Mouse (Mus musculus) neural tube, embryonic 11.5 days (tissue): ENCODE measurements around the gene Tada1. TPM values are rescaled to one million over a fixed set of nuclear protein-coding genes. Genes with fewer than 3 reads are reported as not detected.

Experiments
- ATAC-seq: fragments of 200-750 bp; cut with Nextera tagmentation; 2 replicates; pipeline ENCODE4 v1.8.0; 2017; ENCODE audit warnings: moderate number of reproducible peaks, mild to moderate bottlenecking, moderate TSS enrichment, moderate library complexity; ENCODE audit not compliant: insufficient read depth, low FRiP score, low TSS enrichment
- DNase-seq: peaks from one replicate; pipeline ENCODE4 v3.0.0-alpha.2; 2015; ENCODE audit warnings: low spot score
- H3K27ac ChIP-seq: fragments of 300-500 bp; sonication (generic); 2 replicates; pipeline ENCODE4 v1.5.1; 2014; ENCODE audit warnings: low read depth, mild to moderate bottlenecking, low read length
- H3K27me3 ChIP-seq: fragments of 300-500 bp; sonication (generic); 2 replicates; pipeline ENCODE4 v1.6.1; 2014; ENCODE audit warnings: mild to moderate bottlenecking, low read length, mixed read lengths; ENCODE audit not compliant: control insufficient read depth, insufficient read depth
- H3K36me3 ChIP-seq: fragments of 300-500 bp; sonication (generic); 2 replicates; pipeline ENCODE4 v1.6.1; 2014; ENCODE audit warnings: mild to moderate bottlenecking, low read length, moderate library complexity, mixed read lengths; ENCODE audit not compliant: control insufficient read depth, insufficient read depth
- H3K4me1 ChIP-seq: fragments of 300-500 bp; sonication (generic); 2 replicates; pipeline ENCODE4 v1.6.1; 2014; ENCODE audit warnings: low read length, mixed read lengths; ENCODE audit not compliant: control insufficient read depth, insufficient read depth
- H3K4me2 ChIP-seq: fragments of 300-500 bp; sonication (generic); 2 replicates; pipeline ENCODE4 v1.6.1; 2014; ENCODE audit warnings: low read depth, mild to moderate bottlenecking, moderate library complexity
- H3K4me3 ChIP-seq: fragments of 300-500 bp; sonication (generic); 2 replicates; pipeline ENCODE4 v1.5.1; 2014; ENCODE audit warnings: low read depth, low read length
- H3K9ac ChIP-seq: fragments of 300-500 bp; sonication (generic); 2 replicates; pipeline ENCODE4 v1.6.1; 2014; ENCODE audit warnings: mild to moderate bottlenecking, low read length
- H3K9me3 ChIP-seq: fragments of 300-500 bp; sonication (generic); 2 replicates; pipeline ENCODE4 v1.6.1; 2016; ENCODE audit warnings: low read length; ENCODE audit not compliant: control insufficient read depth
- WGBS: fragments of 180-500 bp; shearing (Covaris S2); extraction: QIAGEN DNeasy Blood & Tissue Kit; methylation state at CpG from one replicate; pipeline ENCODE4 v1.1.7; 2014; 5-methylcytosine and 5-hydroxymethylcytosine counted together
- polyA plus RNA-seq: library from polyadenylated mRNA; unstranded; fragments of >200 nt; fragmentation: Nextera tagmentation; extraction: Ambion mirVana; gene quantifications from 2 replicates; pipeline ENCODE4 v1.2.1, GENCODE M21; 2014

The Tada1 gene
- polyA plus RNA-seq, 1 experiment from 2014 or later, result 74.0 TPM

DNA sequence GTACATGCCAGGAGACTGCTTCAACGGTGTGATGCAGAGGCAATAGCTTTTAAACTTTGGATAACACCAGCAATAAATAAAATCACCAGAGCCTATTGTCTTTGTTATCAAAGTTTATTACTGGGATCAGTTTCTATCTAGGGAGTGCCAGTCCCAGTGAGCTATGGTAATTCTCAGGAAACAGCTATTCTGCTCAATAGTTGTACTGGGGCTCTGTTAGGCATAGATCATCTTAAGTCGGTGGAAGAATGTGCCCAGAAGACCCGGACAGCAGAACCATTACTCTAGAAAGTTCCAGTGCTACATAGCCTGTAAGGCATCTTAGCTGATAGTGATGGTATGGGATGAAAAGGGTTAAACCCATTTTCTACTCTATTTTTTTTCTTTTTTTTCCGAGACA lies 15.9 kb downstream of the Tada1 start:
- no peak for DNase-seq
- Histone ChIP-seq H3K36me3 (peaks cover 35% of the 10 kb centered on the region), H3K4me2 (no peak overlapping the region), H3K4me3 (no peak overlapping the region), H3K27ac (no peak overlapping the region), H3K4me1 (no peaks in the 10 kb centered on the region), H3K27me3 (no peaks in the 10 kb centered on the region), H3K9me3 (no peaks in the 10 kb centered on the region), H3K9ac (no peak overlapping the region)
- ATAC-seq, result no peak
- 82% methylated on average over 4 of the region's 4 CpGs for WGBS

DNA sequence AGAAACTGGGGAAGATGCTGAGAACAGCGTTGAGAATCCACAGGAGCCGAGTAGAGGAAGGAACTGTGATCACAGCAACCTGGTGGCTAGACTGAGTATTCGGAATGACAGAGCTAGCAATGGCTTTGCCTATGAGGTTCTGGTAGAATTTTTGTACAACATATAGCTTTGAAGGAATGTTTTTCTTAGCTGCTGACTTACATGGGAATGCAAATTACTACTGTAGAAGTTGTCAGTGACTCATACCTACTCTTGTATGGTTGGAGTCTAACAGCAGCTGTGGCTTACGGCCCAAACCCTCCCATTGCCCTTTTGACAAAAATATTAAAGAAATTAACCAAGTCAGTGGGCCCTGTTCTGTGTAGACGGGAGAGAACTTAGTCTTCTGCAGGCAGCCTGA lies 16.8 kb downstream of the Tada1 start:
- no peaks in the 10 kb centered on the region for H3K9me3 ChIP-seq
- no peak overlapping the region for H3K9ac ChIP-seq
- ATAC-seq (no peak), DNase-seq (no peak)
- peaks cover 35% of the 10 kb centered on the region for H3K36me3 ChIP-seq
- H3K27me3 ChIP-seq, result no peaks in the 10 kb centered on the region
- H3K4me3 ChIP-seq, result no peak overlapping the region
- H3K27ac ChIP-seq, result no peak overlapping the region
- no peak overlapping the region for H3K4me2 ChIP-seq
- WGBS, result 96% methylated on average over 5 of the region's 5 CpGs
- H3K4me1 ChIP-seq, result no peaks in the 10 kb centered on the region

DNA sequence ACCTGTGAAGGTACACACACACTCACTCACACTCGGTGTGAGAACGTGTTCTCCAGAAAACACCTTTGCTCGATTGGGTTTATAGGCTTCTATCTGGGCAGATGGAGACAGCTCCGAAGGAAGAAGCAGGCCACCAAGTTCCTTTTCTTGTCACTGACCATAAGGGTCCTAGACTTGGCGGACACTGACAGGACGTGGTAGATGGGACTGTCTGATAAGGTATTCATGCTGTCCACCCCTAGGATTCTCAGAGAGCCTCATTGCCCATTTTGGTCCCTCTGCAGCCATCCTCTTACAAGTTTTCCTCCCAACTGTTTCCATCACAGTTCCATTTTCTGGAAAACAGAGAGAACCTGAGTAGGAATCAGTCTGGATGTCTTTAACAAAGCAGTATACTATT lies 17.5 kb downstream of the Tada1 start:
- Histone ChIP-seq H3K4me2 (no peak overlapping the region), H3K27ac (no peak overlapping the region), H3K27me3 (no peaks in the 10 kb centered on the region), H3K9ac (no peak overlapping the region), H3K36me3 (peaks cover 30% of the 10 kb centered on the region), H3K4me3 (no peak overlapping the region), H3K9me3 (no peaks in the 10 kb centered on the region), H3K4me1 (no peaks in the 10 kb centered on the region)
- no peak for DNase-seq
- 95% methylated on average over 6 of the region's 6 CpGs for WGBS
- ATAC-seq, result no peak

DNA sequence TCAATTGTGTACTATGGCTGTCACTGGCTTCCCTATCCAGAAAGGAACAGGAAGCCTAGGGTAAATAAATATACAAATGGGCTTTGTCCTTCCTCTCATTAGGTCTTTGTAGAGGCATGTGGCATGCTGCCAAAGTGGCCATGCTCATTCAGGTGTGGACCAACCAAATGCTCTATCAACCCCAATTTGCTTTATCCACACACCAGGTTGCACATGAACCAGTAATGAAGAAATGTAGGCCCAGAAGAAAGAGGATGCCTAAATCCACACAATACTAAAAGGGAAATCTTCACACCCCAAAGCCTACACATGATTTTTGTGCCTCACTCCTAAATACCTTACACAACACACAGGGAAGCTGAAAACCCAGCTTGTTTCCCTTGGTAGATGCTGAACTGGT lies 22.6 kb downstream of the Tada1 start:
- no peak overlapping the region for H3K4me2 ChIP-seq
- DNase-seq, result no peak
- no peaks in the 10 kb centered on the region for H3K27me3 ChIP-seq
- no peak overlapping the region for H3K27ac ChIP-seq
- no peaks in the 10 kb centered on the region for H3K9me3 ChIP-seq
- H3K36me3 ChIP-seq, result peaks cover 36% of the 10 kb centered on the region
- no peak overlapping the region for H3K9ac ChIP-seq
- no peaks in the 10 kb centered on the region for H3K4me1 ChIP-seq
- no peak for ATAC-seq
- no peak overlapping the region for H3K4me3 ChIP-seq

DNA sequence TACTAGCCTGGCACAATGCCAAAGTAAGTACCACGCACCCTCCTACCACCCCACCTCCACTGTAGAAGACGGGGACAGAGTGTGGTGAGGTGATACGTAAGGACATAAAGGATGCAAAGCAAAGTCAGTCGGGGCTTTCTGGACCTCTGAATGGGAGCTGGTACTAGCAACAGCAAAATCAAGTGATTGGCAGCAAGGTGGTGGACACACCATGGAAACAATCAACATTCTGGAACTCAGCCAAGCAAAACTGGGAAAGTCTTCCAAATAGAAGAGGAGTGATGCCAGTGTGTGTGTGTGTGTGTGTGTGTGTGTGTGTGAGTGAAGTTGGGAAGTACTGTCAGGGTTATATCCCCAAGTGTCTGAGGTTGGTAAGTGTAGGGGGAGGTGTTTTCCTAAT lies 23.1 kb downstream of the Tada1 start:
- Histone ChIP-seq H3K4me3 (no peak overlapping the region), H3K36me3 (peaks cover 36% of the 10 kb centered on the region), H3K4me1 (no peaks in the 10 kb centered on the region), H3K9me3 (no peaks in the 10 kb centered on the region), H3K9ac (no peak overlapping the region), H3K4me2 (no peak overlapping the region), H3K27me3 (no peaks in the 10 kb centered on the region), H3K27ac (no peak overlapping the region)
- DNase-seq, result no peak
- no peak for ATAC-seq
- WGBS, result 91% methylated on average over 4 of the region's 4 CpGs

DNA sequence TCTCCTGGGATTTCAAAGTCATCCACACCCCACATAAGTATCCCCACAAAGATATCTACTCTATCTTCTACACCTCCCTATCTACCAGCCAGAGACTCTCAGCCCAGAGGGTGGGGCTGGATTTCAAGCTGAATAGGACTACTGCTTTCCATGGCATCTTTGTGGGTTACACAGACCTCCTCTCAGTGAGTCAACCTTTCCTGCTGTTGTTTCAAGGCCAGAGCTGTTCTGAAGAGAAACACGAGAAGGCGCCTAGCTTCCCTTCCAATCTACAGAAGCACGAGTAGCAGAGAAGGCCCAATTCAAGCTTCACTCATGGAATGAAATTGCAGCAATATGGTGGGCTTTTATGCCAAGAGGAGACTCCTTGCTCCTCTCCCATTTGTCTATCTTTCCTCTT lies 24.9 kb downstream of the Tada1 start:
- 89% methylated on average over 3 of the region's 3 CpGs for whole genome bisulfite sequencing

DNA sequence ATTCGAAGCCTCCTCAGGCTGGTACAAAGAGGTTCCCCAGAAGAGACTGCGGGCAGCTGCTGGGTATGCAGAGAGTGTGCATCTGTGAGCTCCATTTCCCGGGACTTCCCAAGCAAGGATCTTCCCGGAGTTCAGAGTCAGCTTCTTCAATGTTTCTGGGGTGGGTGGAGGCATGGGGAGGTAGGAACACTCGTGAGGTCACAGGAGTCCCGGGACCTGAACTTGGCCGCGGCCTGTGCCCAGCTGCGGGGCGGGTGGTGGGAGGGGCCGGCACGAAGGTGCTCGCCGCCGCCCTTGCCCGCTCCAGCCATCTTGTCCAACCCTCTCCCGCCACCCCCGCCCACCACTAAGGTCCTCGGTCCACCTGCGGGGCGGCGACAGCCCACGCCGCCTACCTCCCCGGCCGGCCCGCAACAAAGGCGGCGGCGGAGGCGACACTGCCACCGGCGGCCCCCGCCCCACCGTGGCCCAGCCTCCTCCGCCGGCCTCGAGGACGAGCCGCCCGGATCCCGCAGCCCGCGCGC lies 30.3 kb downstream of the Tada1 start:
- ATAC-seq, result peak; percentile 75
- WGBS, result 1% methylated on average over 40 of the region's 45 CpGs

More for the DNA sequence above, 24.9 kb downstream of the Tada1 start:
- Histone ChIP-seq H3K36me3 (peaks cover 27% of the 10 kb centered on the region), H3K27me3 (no peaks in the 10 kb centered on the region), H3K4me1 (no peaks in the 10 kb centered on the region; the same call in 1 of the 2 replicates), H3K4me2 (no peak overlapping the region), H3K9ac (no peak overlapping the region), H3K27ac (no peak overlapping the region), H3K9me3 (no peaks in the 10 kb centered on the region), H3K4me3 (no peak overlapping the region)
- ATAC-seq (no peak), DNase-seq (no peak)

DNA sequence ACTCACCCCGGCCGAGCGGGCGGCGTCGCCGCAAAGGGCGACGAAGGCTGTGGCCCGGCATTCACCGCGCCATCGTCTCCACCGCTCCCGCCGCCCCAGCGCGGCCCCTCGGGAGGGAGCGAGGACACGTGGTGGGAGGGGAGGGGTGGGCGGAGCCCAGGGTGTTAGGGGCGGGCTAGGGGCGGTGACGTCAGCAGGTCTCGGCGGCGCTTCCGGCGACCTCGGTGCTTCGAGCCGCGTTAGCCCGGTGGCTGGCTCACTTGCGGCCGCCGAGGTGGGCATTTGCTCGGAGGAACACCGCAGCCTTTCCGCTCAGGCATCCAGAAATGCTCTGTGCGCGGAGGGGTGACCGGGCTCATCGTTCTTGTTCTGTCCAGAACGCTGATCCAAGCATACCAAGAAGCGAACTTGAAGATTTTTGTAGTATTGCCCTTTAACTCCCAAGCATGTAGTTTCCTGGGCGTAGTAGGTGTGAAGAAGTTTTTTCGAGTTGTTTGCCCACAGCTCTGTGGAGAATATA lies 30.9 kb downstream of the Tada1 start, which contains the start of gene Pogk:
Gene Pogk (minus strand): TSS at position 163 of the 520 bp plus-strand sequence.
- WGBS, result 7% methylated on average over 48 of the region's 49 CpGs
- ATAC-seq, result peak; percentile 96
- H3K27ac ChIP-seq, result peak within 1 kb of the TSS; percentile 42; the same call in 1 of the 2 replicates
- peak; percentile 95 for DNase-seq
- H3K4me3 ChIP-seq, result peak within 1 kb of the TSS; percentile 66
- H3K4me1 ChIP-seq, result no peaks in the 10 kb centered on the region; the same call in 1 of the 2 replicates
- peaks cover 5% of the 10 kb centered on the region; the same call in 1 of the 2 replicates for H3K36me3 ChIP-seq
- peak within 1 kb of the TSS; percentile 92 for H3K9ac ChIP-seq
- no peaks in the 10 kb centered on the region for H3K27me3 ChIP-seq
- H3K4me2 ChIP-seq, result peak within 1 kb of the TSS; percentile 49
- H3K9me3 ChIP-seq, result peaks cover 9% of the 10 kb centered on the region; the same call in 1 of the 2 replicates

More for the DNA sequence above, 30.3 kb downstream of the Tada1 start:
- H3K27me3 ChIP-seq, result no peaks in the 10 kb centered on the region
- no peak for DNase-seq
- H3K4me1 ChIP-seq, result no peaks in the 10 kb centered on the region; the same call in 1 of the 2 replicates
- peak overlapping the region; percentile 42; the same call in 1 of the 2 replicates for H3K27ac ChIP-seq
- H3K4me3 ChIP-seq, result peak overlapping the region; percentile 66
- peak overlapping the region; percentile 49 for H3K4me2 ChIP-seq
- peak overlapping the region; percentile 92 for H3K9ac ChIP-seq
- peaks cover 9% of the 10 kb centered on the region; the same call in 1 of the 2 replicates for H3K9me3 ChIP-seq
- H3K36me3 ChIP-seq, result peaks cover 8% of the 10 kb centered on the region; the same call in 1 of the 2 replicates

DNA sequence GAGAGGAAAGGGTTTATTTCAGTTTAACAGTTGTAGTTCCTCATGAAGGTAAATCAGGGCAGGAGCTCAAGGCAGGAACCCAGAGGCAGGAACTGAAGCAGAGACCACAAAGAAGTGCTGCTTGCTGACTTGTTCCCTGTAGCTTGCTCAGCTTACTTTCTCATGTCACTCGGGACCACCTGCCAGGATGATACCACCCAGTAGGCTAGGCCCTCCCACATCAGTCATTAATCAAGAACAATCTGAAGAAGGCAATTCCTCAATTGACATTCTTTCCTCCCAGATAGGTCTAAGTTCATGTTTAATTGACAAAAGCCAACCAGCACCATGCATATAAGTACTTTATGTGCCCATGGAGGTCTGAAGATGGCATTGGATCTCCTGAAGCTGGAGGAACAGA lies 32.6 kb downstream of the Tada1 start:
- ATAC-seq, result no peak
- no peak for DNase-seq
- 100% methylated on average over 1 of the region's 1 CpGs for WGBS
- H3K27me3 ChIP-seq, result no peaks in the 10 kb centered on the region
- H3K9ac ChIP-seq, result no peak overlapping the region
- no peaks in the 10 kb centered on the region for H3K36me3 ChIP-seq
- H3K4me2 ChIP-seq, result no peak overlapping the region
- peaks cover 9% of the 10 kb centered on the region; the same call in 1 of the 2 replicates for H3K9me3 ChIP-seq
- no peak overlapping the region for H3K4me3 ChIP-seq
- no peaks in the 10 kb centered on the region; the same call in 1 of the 2 replicates for H3K4me1 ChIP-seq
- H3K27ac ChIP-seq, result no peak overlapping the region
